Mouse (Mus musculus): ENCODE measurements around the gene Mgat4d. TPM values are rescaled to one million over a fixed set of nuclear protein-coding genes. Genes with fewer than 3 reads are reported as not detected.
"Not testable (repeated sequence)": the region's sequence is repeated elsewhere in the genome, so short reads cannot be mapped to it uniquely, and the experiment has no call there.

Mgat4d gene
- polyA plus RNA-seq, 1 experiment = not detected

GRCm38 (mm10) chr8:83390006-83390701, 41.9 kb downstream of the Mgat4d start:
- no peak for DNase-seq (ENCODE audit: low read depth)

- no peak for DNase-seq (ENCODE audit: low read depth)
Measured at GRCm38 (mm10) chr8:83392521-83392920, 44.2 kb downstream of the Mgat4d start.

- DNase-seq (ENCODE audit: low read depth) = no peak
Measured at GRCm38 (mm10) chr8:83394325-83394724, 46.1 kb downstream of the Mgat4d start.

- no peak for DNase-seq (ENCODE audit: low read depth)
Measured at GRCm38 (mm10) chr8:83396680-83397079, 48.4 kb downstream of the Mgat4d start.

- no peak for DNase-seq (ENCODE audit: low read depth)
Measured at GRCm38 (mm10) chr8:83397726-83398125, 49.5 kb downstream of the Mgat4d start.

GRCm38 (mm10) chr8:83405548-83405947, 57.3 kb downstream of the Mgat4d start:
- no peak for DNase-seq (ENCODE audit: low read depth)

- no peak for DNase-seq (ENCODE audit: low read depth)
Measured at GRCm38 (mm10) chr8:83406836-83407235, 58.6 kb downstream of the Mgat4d start.

- DNase-seq (ENCODE audit: low read depth) = no peak
Measured at GRCm38 (mm10) chr8:83408496-83408895, 60.2 kb downstream of the Mgat4d start.

- DNase-seq (ENCODE audit: low read depth) = no peak
Measured at GRCm38 (mm10) chr8:83416878-83417277, 68.6 kb downstream of the Mgat4d start.

GRCm38 (mm10) chr8:83417970-83418369, 69.7 kb downstream of the Mgat4d start:
- no peak for DNase-seq (ENCODE audit: low read depth)

GRCm38 (mm10) chr8:83418805-83419516, 70.7 kb downstream of the Mgat4d start:
- DNase-seq (ENCODE audit: low read depth) = no peak

GRCm38 (mm10) chr8:83421354-83421753, 73.1 kb downstream of the Mgat4d start:
- DNase-seq (ENCODE audit: low read depth) = no peak

GRCm38 (mm10) chr8:83423032-83423825, 75.0 kb downstream of the Mgat4d start:
- no peak for DNase-seq (ENCODE audit: low read depth)

- no peak for DNase-seq (ENCODE audit: low read depth)
Measured at GRCm38 (mm10) chr8:83425202-83425601, 76.9 kb downstream of the Mgat4d start.

GRCm38 (mm10) chr8:83426104-83426759, 78.0 kb downstream of the Mgat4d start:
- no peak for DNase-seq (ENCODE audit: low read depth)

GRCm38 (mm10) chr8:83426949-83427348, 78.7 kb downstream of the Mgat4d start:
- no peak for DNase-seq (ENCODE audit: low read depth)

- DNase-seq (ENCODE audit: low read depth) = not testable (repeated sequence)
Measured at GRCm38 (mm10) chr8:83428621-83429020, 80.3 kb downstream of the Mgat4d start.

GRCm38 (mm10) chr8:83429071-83429524, 80.8 kb downstream of the Mgat4d start:
- no peak for DNase-seq (ENCODE audit: low read depth)
